Comparison of ENCODE assay signal across 8 mouse cellular contexts in the genomic region with DNA sequence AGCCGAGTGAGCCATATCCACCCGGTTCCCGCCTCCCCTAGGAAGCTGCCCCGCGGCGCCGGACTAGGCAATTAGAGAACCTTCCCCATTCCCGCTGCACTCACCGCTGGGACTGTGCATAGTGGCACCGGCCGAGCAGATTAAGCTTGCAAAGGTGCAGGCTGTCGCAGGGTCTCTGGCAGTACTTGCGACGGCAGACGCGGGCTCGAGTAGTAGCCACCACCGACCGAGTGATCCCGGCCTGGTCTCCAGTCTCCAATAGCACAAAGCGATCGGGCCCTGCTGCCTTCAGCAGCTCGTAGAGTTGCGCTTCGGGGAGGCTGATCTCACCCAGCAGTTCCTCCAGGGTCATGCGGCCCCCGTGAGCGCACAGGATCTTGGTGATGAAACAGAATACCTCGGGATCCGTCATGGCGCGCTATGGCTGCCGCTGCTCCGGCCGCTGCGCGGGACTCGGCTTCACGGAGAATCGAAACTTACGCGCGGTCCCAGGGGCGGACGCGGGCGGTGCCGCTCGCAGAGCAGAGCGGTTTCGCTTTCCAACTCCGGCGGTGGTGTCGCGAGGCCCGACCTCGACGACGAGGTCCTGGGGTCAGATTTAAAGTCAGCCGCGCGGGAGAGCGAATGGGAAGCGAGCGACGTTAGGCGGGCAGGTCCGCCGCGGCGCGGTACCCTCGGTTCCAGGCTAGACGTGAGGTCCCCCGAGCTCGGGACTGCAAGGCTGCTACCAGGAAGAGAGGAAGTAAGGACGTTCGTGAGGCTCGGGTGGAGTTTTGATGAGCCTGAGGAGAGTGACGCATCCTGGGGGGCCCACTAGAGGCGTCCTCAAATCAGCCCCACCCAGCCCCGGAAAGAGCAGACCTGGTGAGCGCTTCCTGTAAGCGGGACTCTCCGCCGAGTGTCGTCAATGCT. TPM values are rescaled to one million over a fixed set of nuclear protein-coding genes. Genes with fewer than 3 reads are reported as not detected.
DNase-seq lines count a peak whose midpoint lies in the region; ATAC-seq and TF ChIP-seq lines count a peak whose summit lies in the region.

A gene (minus strand): TSS at position 793 of the 912 bp plus-strand sequence.

- peak within 1 kb of the TSS; percentile 80 for H3K4me2 ChIP-seq in heart, embryonic 12.5 days
- peak within 1 kb of the TSS; percentile 69 for H3K4me2 ChIP-seq in kidney, postnatal 0 days (ENCODE audit: low read length)
- H3K4me2 ChIP-seq in liver, embryonic 12.5 days, result peak within 1 kb of the TSS; percentile 88
- H3K4me2 ChIP-seq in stomach, embryonic 15.5 days, result peak within 1 kb of the TSS; percentile 76

- H3K27ac ChIP-seq in heart, embryonic 12.5 days (ENCODE audit: poor library complexity, severe bottlenecking), result peak within 1 kb of the TSS; percentile 49; the same call in 1 of the 2 replicates
- H3K27ac ChIP-seq in kidney, postnatal 0 days, result peak within 1 kb of the TSS; percentile 64
- peak within 1 kb of the TSS; percentile 99 for H3K27ac ChIP-seq in liver, embryonic 12.5 days
- H3K27ac ChIP-seq in stomach, embryonic 15.5 days, result peak within 1 kb of the TSS; percentile 82

- DNase-seq in A20 (ENCODE audit: low read depth, low spot score), result peak; percentile 96
- DNase-seq in adrenal gland, postnatal 36 days, result peak; percentile 86 to 91
- DNase-seq in kidney, postnatal 0 days (ENCODE audit: low spot score), result peak; percentile 73
- DNase-seq in naive thymus-derived CD4-positive, alpha-beta T cell, adult 2 months (ENCODE audit: low read depth), result peak; percentile 95

- peak within 1 kb of the TSS; percentile 91 for H3K4me3 ChIP-seq in erythroblast, embryonic 14.5 days (replicated peaks)
- H3K4me3 ChIP-seq in heart, embryonic 12.5 days, result peak within 1 kb of the TSS; percentile 65
- peak within 1 kb of the TSS; percentile 62 for H3K4me3 ChIP-seq in kidney, postnatal 0 days (replicated peaks; ENCODE audit: low read depth, low read length)
- peak within 1 kb of the TSS; percentile 97 for H3K4me3 ChIP-seq in liver, embryonic 12.5 days
- peak within 1 kb of the TSS; percentile 70 for H3K4me3 ChIP-seq in stomach, embryonic 15.5 days (replicated peaks)

- peaks cover 73% of the 10 kb centered on the region for H3K4me1 ChIP-seq in erythroblast, embryonic 14.5 days (ENCODE audit: control insufficient read depth)
- peaks cover 15% of the 10 kb centered on the region for H3K4me1 ChIP-seq in heart, embryonic 12.5 days (replicated peaks)
- no peaks in the 10 kb centered on the region for H3K4me1 ChIP-seq in kidney, postnatal 0 days (replicated peaks; ENCODE audit: insufficient read depth, low read length)
- peaks cover 76% of the 10 kb centered on the region for H3K4me1 ChIP-seq in liver, embryonic 12.5 days
- peaks cover 5% of the 10 kb centered on the region; the same call in 1 of the 2 replicates for H3K4me1 ChIP-seq in stomach, embryonic 15.5 days

- peaks cover 47% of the 10 kb centered on the region for H3K36me3 ChIP-seq in erythroblast, embryonic 14.5 days (ENCODE audit: control insufficient read depth)
- no peaks in the 10 kb centered on the region for H3K36me3 ChIP-seq in heart, embryonic 12.5 days
- no peaks in the 10 kb centered on the region for H3K36me3 ChIP-seq in kidney, postnatal 0 days (ENCODE audit: insufficient read depth, low read length)
- peaks cover 35% of the 10 kb centered on the region for H3K36me3 ChIP-seq in liver, embryonic 12.5 days
- no peaks in the 10 kb centered on the region for H3K36me3 ChIP-seq in stomach, embryonic 15.5 days

- ATAC-seq in heart, embryonic 12.5 days (ENCODE audit: insufficient number of reproducible peaks, low FRiP score), result peak; percentile 94
- peak; percentile 84 for ATAC-seq in kidney, postnatal 0 days (replicated peaks; ENCODE audit: low FRiP score, low read depth)
- ATAC-seq in liver, embryonic 12.5 days, result peak; percentile 96
- ATAC-seq in stomach, embryonic 15.5 days (ENCODE audit: insufficient read depth, low FRiP score, low read depth), result peak; percentile 91

- no peak for TF ChIP-seq CTCF in kidney, postnatal 0 days (IDR thresholded peaks at IDR 0.05; ENCODE audit: low read depth)

- H3K27me3 ChIP-seq in erythroblast, embryonic 14.5 days (ENCODE audit: control insufficient read depth), result no peaks in the 10 kb centered on the region
- peaks cover 23% of the 10 kb centered on the region for H3K27me3 ChIP-seq in heart, embryonic 12.5 days (replicated peaks)
- H3K27me3 ChIP-seq in kidney, postnatal 0 days (ENCODE audit: insufficient read depth, low read length), result peaks cover 11% of the 10 kb centered on the region
- H3K27me3 ChIP-seq in liver, embryonic 12.5 days (replicated peaks), result no peaks in the 10 kb centered on the region
- H3K27me3 ChIP-seq in stomach, embryonic 15.5 days (replicated peaks), result peaks cover 18% of the 10 kb centered on the region

- H3K9me3 ChIP-seq in erythroblast, embryonic 14.5 days (ENCODE audit: control insufficient read depth, low read length), result no peaks in the 10 kb centered on the region
- no peaks in the 10 kb centered on the region for H3K9me3 ChIP-seq in heart, embryonic 12.5 days (replicated peaks)
- H3K9me3 ChIP-seq in kidney, postnatal 0 days (replicated peaks; ENCODE audit: low read length), result no peaks in the 10 kb centered on the region
- H3K9me3 ChIP-seq in liver, embryonic 12.5 days (replicated peaks), result no peaks in the 10 kb centered on the region
- H3K9me3 ChIP-seq in stomach, embryonic 15.5 days, result no peaks in the 10 kb centered on the region

- under 1% methylated on average over 87 of the region's 87 CpGs for WGBS in heart, embryonic 12.5 days
- WGBS in kidney, postnatal 0 days, result under 1% methylated on average over 87 of the region's 87 CpGs
- under 1% methylated on average over 87 of the region's 87 CpGs for WGBS in liver, embryonic 12.5 days (ENCODE audit: insufficient replicate concordance)
- under 1% methylated on average over 87 of the region's 87 CpGs for WGBS in stomach, embryonic 15.5 days

- peak within 1 kb of the TSS; percentile 70 for H3K9ac ChIP-seq in heart, embryonic 12.5 days
- peak within 1 kb of the TSS; percentile 66 for H3K9ac ChIP-seq in kidney, postnatal 0 days (ENCODE audit: low read depth, low read length)
- peak within 1 kb of the TSS; percentile 99 for H3K9ac ChIP-seq in liver, embryonic 12.5 days
- H3K9ac ChIP-seq in stomach, embryonic 15.5 days, result peak within 1 kb of the TSS; percentile 48; the same call in 1 of the 2 replicates

RNA-seq across cellular contexts. Expression of the gene that starts here (rescaled TPM):
- 10 to 100 TPM; 56.9 to 69.1 TPM for total RNA-seq in adrenal gland, postnatal 36 days (2021)
- 2.4 and 3.3 TPM in 2 replicates for polyA plus RNA-seq in erythroblast, embryonic 14.5 days (2012)
- 9.3 and 10.1 TPM in 2 replicates for polyA plus RNA-seq in heart, embryonic 12.5 days (2016; fragmentation: Nextera tagmentation; extraction: Ambion mirVana)
- polyA plus RNA-seq in kidney, postnatal 0 days (2015; fragmentation: Nextera tagmentation; extraction: Ambion mirVana), result 5.4 and 5.6 TPM in 2 replicates
- polyA plus RNA-seq in liver, embryonic 12.5 days (2016; fragmentation: Nextera tagmentation; extraction: Ambion mirVana), result 29.6 and 30.6 TPM in 2 replicates
- polyA plus RNA-seq in stomach, embryonic 15.5 days (2015; fragmentation: Nextera tagmentation; extraction: Ambion mirVana), result 10.2 and 12.1 TPM in 2 replicates

Comparison
In these comparisons a context has a peak if more than half of its experiments do, and no peak if none do; other contexts are left out.
1. Peak in every context shown above with its lines: DNase-seq, ATAC-seq, H3K4me3 ChIP-seq and H3K27ac ChIP-seq.
2. H3K27ac ChIP-seq: peak in every context shown above with its lines; median percentile 99 in liver, embryonic 12.5 days; 82 in stomach, embryonic 15.5 days; 64 in kidney, postnatal 0 days; 49 in heart, embryonic 12.5 days.
3. H3K9ac ChIP-seq: peak in every context shown above with its lines; median percentile 99 in liver, embryonic 12.5 days; 70 in heart, embryonic 12.5 days; 66 in kidney, postnatal 0 days; 48 in stomach, embryonic 15.5 days.